Mouse (Mus musculus) thymus, adult 2 months (tissue): Measurements from ENCODE around the gene Gm10642.

Source experiments
- CTCF ChIP-seq: fragments of 200-500 bp; IDR thresholded peaks from 2 replicates; pipeline ENCODE4 v1.5.1; 2012; ENCODE audit warnings: mild to moderate bottlenecking, control low read depth, low read length, moderate library complexity, borderline replicate concordance; ENCODE audit not compliant: control insufficient read depth, poor library complexity, insufficient read depth; ENCODE audit errors: extremely low read depth
- POLR2A ChIP-seq: fragments of 200-500 bp; IDR thresholded peaks from 2 replicates; pipeline ENCODE4 v1.6.1; 2012; ENCODE audit warnings: mild to moderate bottlenecking, low read length, control low read depth, moderate library complexity; ENCODE audit not compliant: control insufficient read depth, poor library complexity, insufficient read depth; ENCODE audit errors: extremely low read depth

- TF ChIP-seq POLR2A (no peak), CTCF (no peak)
Observed at GRCm38 (mm10) chr9:70691772-70692693, 36.0 kb downstream of the Gm10642 start.
